Mouse (Mus musculus) neural tube, embryonic 11.5 days (tissue): ENCODE data around the gene Taar8a. TPM values are rescaled to one million over a fixed set of nuclear protein-coding genes. Genes with fewer than 3 reads are reported as not detected.
A peak's percentile ranks its signal among the peaks of the same experiment; 100 is the strongest.
"Not testable (repeated sequence)": the region's sequence is repeated elsewhere in the genome, so short reads cannot be mapped to it uniquely, and the experiment has no call there.

Experiments used
- ATAC-seq: fragments of 200-750 bp; cut with Nextera tagmentation; 2 replicates; pipeline ENCODE4 v1.8.0; 2017; ENCODE audit warnings: moderate number of reproducible peaks, mild to moderate bottlenecking, moderate TSS enrichment, moderate library complexity; ENCODE audit not compliant: insufficient read depth, low FRiP score, low TSS enrichment
- DNase-seq: peaks from one replicate; pipeline ENCODE4 v3.0.0-alpha.2; 2015; ENCODE audit warnings: low spot score
- H3K27ac ChIP-seq: fragments of 300-500 bp; sonication (generic); 2 replicates; pipeline ENCODE4 v1.5.1; 2014; ENCODE audit warnings: low read depth, mild to moderate bottlenecking, low read length
- H3K27me3 ChIP-seq: fragments of 300-500 bp; sonication (generic); 2 replicates; pipeline ENCODE4 v1.6.1; 2014; ENCODE audit warnings: mild to moderate bottlenecking, low read length, mixed read lengths; ENCODE audit not compliant: control insufficient read depth, insufficient read depth
- H3K36me3 ChIP-seq: fragments of 300-500 bp; sonication (generic); 2 replicates; pipeline ENCODE4 v1.6.1; 2014; ENCODE audit warnings: mild to moderate bottlenecking, low read length, moderate library complexity, mixed read lengths; ENCODE audit not compliant: control insufficient read depth, insufficient read depth
- H3K4me1 ChIP-seq: fragments of 300-500 bp; sonication (generic); 2 replicates; pipeline ENCODE4 v1.6.1; 2014; ENCODE audit warnings: low read length, mixed read lengths; ENCODE audit not compliant: control insufficient read depth, insufficient read depth
- H3K4me2 ChIP-seq: fragments of 300-500 bp; sonication (generic); 2 replicates; pipeline ENCODE4 v1.6.1; 2014; ENCODE audit warnings: low read depth, mild to moderate bottlenecking, moderate library complexity
- H3K4me3 ChIP-seq: fragments of 300-500 bp; sonication (generic); 2 replicates; pipeline ENCODE4 v1.5.1; 2014; ENCODE audit warnings: low read depth, low read length
- H3K9ac ChIP-seq: fragments of 300-500 bp; sonication (generic); 2 replicates; pipeline ENCODE4 v1.6.1; 2014; ENCODE audit warnings: mild to moderate bottlenecking, low read length
- H3K9me3 ChIP-seq: fragments of 300-500 bp; sonication (generic); 2 replicates; pipeline ENCODE4 v1.6.1; 2016; ENCODE audit warnings: low read length; ENCODE audit not compliant: control insufficient read depth
- WGBS: fragments of 180-500 bp; shearing (Covaris S2); extraction: QIAGEN DNeasy Blood & Tissue Kit; methylation state at CpG from one replicate; pipeline ENCODE4 v1.1.7; 2014; 5-methylcytosine and 5-hydroxymethylcytosine counted together
- polyA plus RNA-seq: library from polyadenylated mRNA; unstranded; fragments of >200 nt; fragmentation: Nextera tagmentation; extraction: Ambion mirVana; gene quantifications from 2 replicates; pipeline ENCODE4 v1.2.1, GENCODE M21; 2014

The Taar8a gene
- polyA plus RNA-seq, 1 experiment from 2014 or later = not detected

DNA sequence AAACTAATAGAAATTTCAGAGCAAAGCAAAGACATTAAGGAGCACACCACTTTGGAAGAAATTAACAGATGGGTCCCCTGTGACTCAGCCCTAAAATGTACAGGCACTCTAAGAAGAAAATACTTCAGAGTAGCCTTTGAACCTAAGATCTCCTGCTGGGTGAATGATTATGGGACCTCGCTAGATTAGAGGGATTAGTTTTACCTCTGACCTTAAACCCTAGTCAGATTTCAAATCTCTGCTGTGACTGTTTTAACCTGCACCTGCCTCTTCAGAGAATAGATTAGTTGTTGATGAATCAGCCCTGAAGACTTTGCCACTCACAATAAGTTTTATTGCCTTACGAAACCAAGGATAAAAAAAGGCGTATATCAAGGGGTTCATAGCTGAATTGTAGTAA is 31.9 kb downstream of the Taar8a start:
- Histone ChIP-seq H3K4me1 (no peaks in the 10 kb centered on the region), H3K4me2 (no peak overlapping the region), H3K4me3 (no peak overlapping the region), H3K27me3 (no peaks in the 10 kb centered on the region), H3K9me3 (no peaks in the 10 kb centered on the region), H3K27ac (no peak overlapping the region), H3K36me3 (no peaks in the 10 kb centered on the region), H3K9ac (no peak overlapping the region)
- WGBS = 46% methylated on average over 3 of the region's 3 CpGs
- DNase-seq = no peak
- no peak for ATAC-seq

DNA sequence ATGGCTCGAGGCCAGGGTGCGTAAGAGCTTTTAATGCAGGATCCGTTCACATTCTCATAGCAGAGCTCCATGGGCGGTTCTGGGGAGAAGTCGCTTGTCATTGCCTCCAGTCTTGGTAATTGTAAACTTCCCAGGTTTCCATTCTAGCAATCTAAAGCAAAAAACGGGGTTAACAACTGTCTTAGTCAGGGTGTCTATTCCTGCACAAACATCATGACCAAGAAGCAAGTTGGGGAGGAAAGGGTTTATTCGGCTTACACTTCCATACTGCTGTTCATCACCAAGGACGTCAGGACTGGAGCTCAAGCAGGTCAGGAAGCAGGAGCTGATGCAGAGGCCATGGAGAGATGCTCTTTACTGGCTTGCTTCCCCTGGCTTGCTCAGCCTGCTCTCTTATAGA is 33.1 kb downstream of the Taar8a start, which contains the start of gene Taar9:
Taar9 (minus strand) TSS at position 101 of the 400 bp plus-strand sequence.
- H3K9me3 ChIP-seq, H3K4me2 ChIP-seq, H3K9ac ChIP-seq, H3K36me3 ChIP-seq, H3K4me1 ChIP-seq, DNase-seq, H3K27ac ChIP-seq, H3K27me3 ChIP-seq, ATAC-seq, H3K4me3 ChIP-seq: not testable (repeated sequence)
- 87% methylated on average over 8 of the region's 8 CpGs for WGBS

DNA sequence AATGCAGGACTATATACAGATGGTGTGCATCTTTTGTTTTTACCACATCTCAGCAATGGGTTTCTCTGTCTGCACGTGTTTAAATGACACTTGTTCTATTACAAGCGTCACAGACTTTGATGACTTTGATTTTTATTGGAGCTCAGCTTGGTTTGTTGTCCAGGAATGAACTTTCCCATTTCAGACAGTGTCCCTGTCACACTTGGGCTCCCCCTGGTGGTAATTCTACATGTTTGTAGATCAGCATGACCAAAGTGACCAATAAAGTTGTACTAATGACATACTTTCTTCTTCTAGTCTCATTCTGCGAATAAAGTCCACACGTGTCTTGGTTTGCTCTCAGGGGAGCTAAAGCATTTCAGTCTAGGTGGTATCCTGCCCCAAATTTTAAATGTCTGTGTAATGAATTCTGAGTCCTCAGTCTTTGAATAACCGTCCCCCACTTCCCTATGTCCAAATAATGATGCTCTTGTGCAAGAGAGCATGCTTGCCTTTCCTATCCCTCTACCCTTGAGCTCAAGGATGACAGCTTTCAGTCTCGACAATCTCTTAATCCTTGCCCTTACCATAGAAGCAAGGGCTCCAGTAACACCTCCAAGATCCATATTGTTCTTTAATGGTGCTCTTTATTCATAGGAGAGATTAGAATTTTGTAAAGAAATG is 34.9 kb downstream of the Taar8a start:
- Histone ChIP-seq H3K4me1 (no peaks in the 10 kb centered on the region), H3K9ac (no peak overlapping the region), H3K9me3 (no peaks in the 10 kb centered on the region), H3K4me2 (no peak overlapping the region), H3K4me3 (no peak overlapping the region), H3K36me3 (no peaks in the 10 kb centered on the region), H3K27me3 (no peaks in the 10 kb centered on the region), H3K27ac (no peak overlapping the region)
- 61% methylated on average over 6 of the region's 6 CpGs for WGBS
- no peak for ATAC-seq
- DNase-seq = peak; percentile 53

Other genes with a start within 250 kb of the Taar8a start
- not detected in 2 replicates for gene Vnn3, start 225.0 kb upstream of the Taar8a start, polyA plus RNA-seq
- 0.82 and 0.96 TPM in 2 replicates for gene Vnn1, start 181.8 kb upstream of the Taar8a start, polyA plus RNA-seq
- not detected in 2 replicates for gene Taar1, start 156.1 kb upstream of the Taar8a start, polyA plus RNA-seq
- not detected in 2 replicates for gene Taar2, start 137.9 kb upstream of the Taar8a start, polyA plus RNA-seq
- gene Taar3, start 126.9 kb upstream of the Taar8a start, polyA plus RNA-seq = not detected in 2 replicates
- not detected in 2 replicates for gene Taar4, start 116.0 kb upstream of the Taar8a start, polyA plus RNA-seq
- gene Taar5, start 105.8 kb upstream of the Taar8a start, polyA plus RNA-seq = not detected in 2 replicates
- gene Taar6, start 90.9 kb upstream of the Taar8a start, polyA plus RNA-seq = not detected in 2 replicates
- not detected in 2 replicates for gene Taar7a, start 83.0 kb upstream of the Taar8a start, polyA plus RNA-seq
- not detected in 2 replicates for gene Taar7b, start 76.6 kb upstream of the Taar8a start, polyA plus RNA-seq
- not detected in 2 replicates for gene Taar7d, start 49.3 kb upstream of the Taar8a start, polyA plus RNA-seq
- gene Taar7e, start 38.9 kb upstream of the Taar8a start, polyA plus RNA-seq = not detected in 2 replicates
- not detected in 2 replicates for gene Taar7f, start 27.0 kb upstream of the Taar8a start, polyA plus RNA-seq
- gene Taar8b, start 15.8 kb downstream of the Taar8a start, polyA plus RNA-seq = not detected in 2 replicates
- not detected in 2 replicates for gene Taar8c, start 25.4 kb downstream of the Taar8a start, polyA plus RNA-seq
- not detected in 2 replicates for gene Taar9, start 33.0 kb downstream of the Taar8a start, polyA plus RNA-seq
- gene Stx7, start 72.8 kb downstream of the Taar8a start, polyA plus RNA-seq = 112 and 126 TPM in 2 replicates
- gene Moxd1, start 147.0 kb downstream of the Taar8a start, polyA plus RNA-seq = 39.6 and 45.8 TPM in 2 replicates